In the genomic region with DNA sequence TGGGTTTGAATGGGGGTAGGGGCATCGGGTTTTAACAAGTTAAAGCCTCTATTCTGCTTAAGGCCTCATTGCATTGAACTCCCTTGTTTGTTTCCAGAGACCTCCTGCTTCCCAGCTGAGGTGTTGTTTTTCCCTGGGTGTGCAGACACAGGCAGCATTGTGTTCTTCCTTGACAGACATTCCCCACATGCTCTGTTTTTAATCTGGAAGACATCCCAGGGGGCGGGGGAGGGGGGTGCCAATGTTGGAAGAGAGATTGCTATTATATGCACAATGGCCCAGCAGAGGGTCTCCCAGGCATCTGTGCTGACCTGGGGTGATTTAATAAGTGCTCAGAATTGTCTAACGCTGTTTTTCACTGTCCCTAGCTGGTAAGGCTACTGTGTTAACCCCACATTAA, we compare ENCODE assay signal across 16 mouse cellular contexts.
DNase-seq lines count a peak whose midpoint lies in the region; ATAC-seq lines count a peak whose summit lies in the region.
"Had no signal": no experiment of that assay in that cellular context is flagged by ENCODE, and none has a peak within 500 bp of the region (broad histone marks: within the 10 kb centered on the region; RNA-seq: fewer than 3 reads in every experiment).

No protein-coding gene starts in this region.

- peak; percentile 62; the same call in 1 of the 2 replicates for ATAC-seq in hindbrain, embryonic 12.5 days (ENCODE audit: low FRiP score)
- ATAC-seq in hindbrain, embryonic 14.5 days (ENCODE audit: low FRiP score) = no peak
- no peak for ATAC-seq in embryonic facial prominence, embryonic 14.5 days (ENCODE audit: low read depth)
- ATAC-seq in neural tube, embryonic 13.5 days (ENCODE audit: low read depth) = peak; percentile 65
- ATAC-seq: liver, embryonic 12.5 days; Patski had no signal

- peaks cover 17% of the 10 kb centered on the region for H3K4me1 ChIP-seq in hindbrain, embryonic 12.5 days
- H3K4me1 ChIP-seq in hindbrain, embryonic 14.5 days (replicated peaks; ENCODE audit: control insufficient read depth, insufficient read depth, low read length) = no peaks in the 10 kb centered on the region; the same call in 1 of the 2 replicates
- H3K4me1 ChIP-seq in embryonic facial prominence, embryonic 14.5 days (ENCODE audit: control insufficient read depth, insufficient read depth, low read length) = no peaks in the 10 kb centered on the region; the same call in 1 of the 2 replicates
- H3K4me1 ChIP-seq in neural tube, embryonic 13.5 days (replicated peaks) = peaks cover 17% of the 10 kb centered on the region
- H3K4me1 ChIP-seq: heart, embryonic 12.5 days; liver, embryonic 12.5 days; lung, embryonic 15.5 days had no signal

- no peaks in the 10 kb centered on the region for H3K36me3 ChIP-seq in hindbrain, embryonic 12.5 days
- no peaks in the 10 kb centered on the region for H3K36me3 ChIP-seq in hindbrain, embryonic 14.5 days (replicated peaks; ENCODE audit: control insufficient read depth, insufficient read depth)
- H3K36me3 ChIP-seq in embryonic facial prominence, embryonic 14.5 days (ENCODE audit: control insufficient read depth, insufficient read depth, low read length) = no peaks in the 10 kb centered on the region
- no peaks in the 10 kb centered on the region for H3K36me3 ChIP-seq in neural tube, embryonic 13.5 days
- H3K36me3 ChIP-seq: heart, embryonic 12.5 days; liver, embryonic 12.5 days; lung, embryonic 15.5 days had no signal

- 11% methylated on average over 3 of the region's 3 CpGs for WGBS in hindbrain, embryonic 12.5 days
- WGBS in hindbrain, embryonic 14.5 days = 5% methylated on average over 3 of the region's 3 CpGs
- 5% methylated on average over 3 of the region's 3 CpGs for WGBS in embryonic facial prominence, embryonic 14.5 days
- WGBS in neural tube, embryonic 13.5 days = 12% methylated on average over 3 of the region's 3 CpGs

- intact Hi-C loops in left cerebral cortex, postnatal 36 days (cut with DNase I) = no loop called here

- no peak overlapping the region for H3K4me3 ChIP-seq in hindbrain, embryonic 12.5 days
- no peak overlapping the region for H3K4me3 ChIP-seq in hindbrain, embryonic 14.5 days (replicated peaks; ENCODE audit: low read length)
- no peak overlapping the region for H3K4me3 ChIP-seq in embryonic facial prominence, embryonic 14.5 days (ENCODE audit: low read depth, low read length)
- H3K4me3 ChIP-seq in neural tube, embryonic 13.5 days = no peak overlapping the region
- H3K4me3 ChIP-seq: heart, embryonic 12.5 days; liver, embryonic 12.5 days; lung, embryonic 15.5 days had no signal

- H3K4me2 ChIP-seq in hindbrain, embryonic 12.5 days (replicated peaks) = no peak overlapping the region
- no peak overlapping the region for H3K4me2 ChIP-seq in hindbrain, embryonic 14.5 days (replicated peaks)
- no peak overlapping the region for H3K4me2 ChIP-seq in embryonic facial prominence, embryonic 14.5 days (ENCODE audit: low read depth, low read length)
- no peak overlapping the region for H3K4me2 ChIP-seq in neural tube, embryonic 13.5 days
- H3K4me2 ChIP-seq: heart, embryonic 12.5 days; liver, embryonic 12.5 days; lung, embryonic 15.5 days had no signal

- no peak overlapping the region for H3K9ac ChIP-seq in hindbrain, embryonic 12.5 days
- no peak overlapping the region for H3K9ac ChIP-seq in hindbrain, embryonic 14.5 days
- H3K9ac ChIP-seq in embryonic facial prominence, embryonic 14.5 days (ENCODE audit: low read depth, low read length) = no peak overlapping the region
- no peak overlapping the region for H3K9ac ChIP-seq in neural tube, embryonic 13.5 days
- H3K9ac ChIP-seq: heart, embryonic 12.5 days; liver, embryonic 12.5 days; lung, embryonic 15.5 days had no signal

- no peaks in the 10 kb centered on the region for H3K9me3 ChIP-seq in hindbrain, embryonic 12.5 days (replicated peaks)
- no peaks in the 10 kb centered on the region for H3K9me3 ChIP-seq in hindbrain, embryonic 14.5 days (ENCODE audit: control insufficient read depth, low read length)
- H3K9me3 ChIP-seq in embryonic facial prominence, embryonic 14.5 days (ENCODE audit: control insufficient read depth, low read length) = no peaks in the 10 kb centered on the region
- H3K9me3 ChIP-seq in neural tube, embryonic 13.5 days = no peaks in the 10 kb centered on the region
- H3K9me3 ChIP-seq: heart, embryonic 12.5 days; liver, embryonic 12.5 days; lung, embryonic 15.5 days had no signal

- no peak for DNase-seq in hindbrain, embryonic 14.5 days (ENCODE audit: low spot score)
- peak; percentile 9 for DNase-seq in embryo, embryonic 10 days (ENCODE audit: low spot score)
- peak; percentile 20 for DNase-seq in embryonic facial prominence, embryonic 14.5 days (ENCODE audit: low spot score)
- no peak for DNase-seq in left cerebral cortex, postnatal 36 days (ENCODE audit: low spot score in 2 of 2)
- no peak for DNase-seq in urinary bladder, adult 2 months (ENCODE audit: low spot score)
- DNase-seq: adrenal gland, postnatal 36 days; cerebellum, adult 9-10 months; kidney, adult 9 months; kidney, postnatal 4 days; thymus, postnatal 36 days had no signal

- H3K27me3 ChIP-seq in hindbrain, embryonic 12.5 days = no peaks in the 10 kb centered on the region
- no peaks in the 10 kb centered on the region for H3K27me3 ChIP-seq in hindbrain, embryonic 14.5 days (ENCODE audit: control insufficient read depth, insufficient read depth, low read length)
- H3K27me3 ChIP-seq in embryonic facial prominence, embryonic 14.5 days (replicated peaks; ENCODE audit: control insufficient read depth, insufficient read depth, low read length) = no peaks in the 10 kb centered on the region
- no peaks in the 10 kb centered on the region for H3K27me3 ChIP-seq in neural tube, embryonic 13.5 days
- H3K27me3 ChIP-seq: liver, embryonic 12.5 days; lung, embryonic 15.5 days had no signal

- H3K27ac ChIP-seq in hindbrain, embryonic 12.5 days = peak overlapping the region; percentile 35; the same call in 1 of the 2 replicates
- no peak overlapping the region for H3K27ac ChIP-seq in hindbrain, embryonic 14.5 days
- H3K27ac ChIP-seq in embryonic facial prominence, embryonic 14.5 days (replicated peaks; ENCODE audit: low read depth, low read length) = no peak overlapping the region
- H3K27ac ChIP-seq in neural tube, embryonic 13.5 days (replicated peaks) = peak overlapping the region; percentile 56
- H3K27ac ChIP-seq: liver, embryonic 12.5 days; lung, embryonic 15.5 days had no signal

Comparison
In these comparisons a context has a peak if more than half of its experiments do, and no peak if none do; other contexts are left out.
1. ATAC-seq: peak in hindbrain, embryonic 12.5 days (single experiment) and neural tube, embryonic 13.5 days (single experiment); none in hindbrain, embryonic 14.5 days (single experiment) and embryonic facial prominence, embryonic 14.5 days (single experiment).
2. H3K27ac ChIP-seq: peak in hindbrain, embryonic 12.5 days (single experiment) and neural tube, embryonic 13.5 days (single experiment); none in hindbrain, embryonic 14.5 days (single experiment) and embryonic facial prominence, embryonic 14.5 days (single experiment).
3. DNase-seq: peak in embryo, embryonic 10 days (single experiment) and embryonic facial prominence, embryonic 14.5 days (single experiment); none in hindbrain, embryonic 14.5 days (single experiment), left cerebral cortex, postnatal 36 days (0 of 2) and urinary bladder, adult 2 months (single experiment).